Comparison of ENCODE assay signal across 14 mouse cellular contexts in genomic region chr5:114552507-114553208, GRCm38 (mm10). TPM values are rescaled to one million over a fixed set of nuclear protein-coding genes. Genes with fewer than 3 reads are reported as not detected.
A peak's percentile ranks its signal among the peaks of the same experiment; 100 is the strongest.
DNase-seq lines count a peak whose midpoint lies in the region; ATAC-seq and TF ChIP-seq lines count a peak whose summit lies in the region.
"Had no signal": no experiment of that assay in that cellular context is flagged by ENCODE, and none has a peak within 500 bp of the region (broad histone marks: within the 10 kb centered on the region; RNA-seq: fewer than 3 reads in every experiment).

No protein-coding gene starts in this region.

- no peak overlapping the region for H3K9ac ChIP-seq in intestine, embryonic 16.5 days (ENCODE audit: low read depth, low read length)
- no peak overlapping the region for H3K9ac ChIP-seq in intestine, embryonic 15.5 days
- no peak overlapping the region for H3K9ac ChIP-seq in liver, postnatal 0 days (replicated peaks)
- H3K9ac ChIP-seq in hindbrain, embryonic 13.5 days, result no peak overlapping the region
- H3K9ac ChIP-seq: liver, embryonic 14.5 days had no signal

- TF ChIP-seq POLR2A in kidney, adult 2 months (IDR thresholded peaks at IDR 0.05; ENCODE audit: low read depth, low read length), result no peak

- H3K4me1 ChIP-seq in intestine, embryonic 16.5 days (ENCODE audit: control insufficient read depth, insufficient read depth, low read length), result peaks cover 33% of the 10 kb centered on the region
- H3K4me1 ChIP-seq in intestine, embryonic 15.5 days (replicated peaks), result peaks cover 39% of the 10 kb centered on the region
- peaks cover 21% of the 10 kb centered on the region for H3K4me1 ChIP-seq in liver, postnatal 0 days (ENCODE audit: insufficient read depth)
- peaks cover 25% of the 10 kb centered on the region for H3K4me1 ChIP-seq in hindbrain, embryonic 13.5 days (replicated peaks)
- H3K4me1 ChIP-seq in kidney, adult 2 months (ENCODE audit: control insufficient read depth, insufficient read depth, low read length), result no peaks in the 10 kb centered on the region

- no peak overlapping the region for H3K4me2 ChIP-seq in intestine, embryonic 16.5 days (ENCODE audit: low read depth, low read length)
- no peak overlapping the region for H3K4me2 ChIP-seq in intestine, embryonic 15.5 days (replicated peaks)
- no peak overlapping the region for H3K4me2 ChIP-seq in liver, postnatal 0 days (ENCODE audit: low read depth, low read length)
- 0 out of 2 replicates have a peak overlapping the region, but pooled peaks have one; percentile 15 for H3K4me2 ChIP-seq in hindbrain, embryonic 13.5 days

- DNase-seq in liver, postnatal 0 days, result no peak
- DNase-seq in liver, result no peak
- DNase-seq in brain, adult 2 months (ENCODE audit: low read depth, low spot score), result peak; percentile 85
- DNase-seq in kidney, adult 2 months, result no peak
- DNase-seq: adrenal gland, postnatal 14 days; cerebellum, adult 18-20 months; gastrocnemius, postnatal 10 days; heart, adult 2 months; lung, postnatal 14 days; right cerebral cortex, postnatal 25 days had no signal

- TF ChIP-seq EP300 in liver, postnatal 0 days (IDR thresholded peaks at IDR 0.05; ENCODE audit: low read depth), result no peak

- 51% methylated on average over 13 of the region's 13 CpGs for WGBS in intestine, embryonic 16.5 days
- 49% methylated on average over 13 of the region's 13 CpGs for WGBS in intestine, embryonic 15.5 days
- 42% methylated on average over 13 of the region's 13 CpGs for WGBS in liver, postnatal 0 days (ENCODE audit: insufficient replicate concordance)
- WGBS in hindbrain, embryonic 13.5 days, result 59% methylated on average over 13 of the region's 13 CpGs
- 62% methylated on average over 13 of the region's 13 CpGs for WGBS in kidney, adult 2 months

- no peak for ATAC-seq in intestine, embryonic 16.5 days
- ATAC-seq in intestine, embryonic 15.5 days, result no peak
- ATAC-seq in liver, postnatal 0 days, result peak; percentile 58
- ATAC-seq in hindbrain, embryonic 13.5 days (ENCODE audit: low FRiP score), result 0 out of 2 replicates have a peak, but pooled peaks have one; percentile 25

- no peak for TF ChIP-seq CTCF in liver, postnatal 0 days (IDR thresholded peaks at IDR 0.05; ENCODE audit: low read depth)
- no peak for TF ChIP-seq CTCF in kidney, adult 2 months (conservative IDR thresholded peaks at IDR 0.05; ENCODE audit: insufficient read depth, insufficient read length, low read depth, low read length)

- H3K36me3 ChIP-seq in intestine, embryonic 16.5 days (ENCODE audit: control insufficient read depth, insufficient read depth, low read length), result no peaks in the 10 kb centered on the region
- no peaks in the 10 kb centered on the region for H3K36me3 ChIP-seq in intestine, embryonic 15.5 days
- H3K36me3 ChIP-seq in liver, postnatal 0 days (replicated peaks; ENCODE audit: insufficient read depth, low read length), result no peaks in the 10 kb centered on the region
- no peaks in the 10 kb centered on the region for H3K36me3 ChIP-seq in hindbrain, embryonic 13.5 days
- H3K36me3 ChIP-seq in kidney, adult 2 months (ENCODE audit: control insufficient read depth, insufficient read depth, low read length), result no peaks in the 10 kb centered on the region

- H3K9me3 ChIP-seq in intestine, embryonic 16.5 days (ENCODE audit: control insufficient read depth, low read length), result peaks cover 4% of the 10 kb centered on the region; the same call in 1 of the 2 replicates
- H3K9me3 ChIP-seq in intestine, embryonic 15.5 days, result no peaks in the 10 kb centered on the region
- 0 out of 2 replicates have a peak, but pooled peaks cover 2% of the 10 kb centered on the region for H3K9me3 ChIP-seq in liver, postnatal 0 days (ENCODE audit: low read length)
- no peaks in the 10 kb centered on the region for H3K9me3 ChIP-seq in hindbrain, embryonic 13.5 days

- no peak overlapping the region for H3K4me3 ChIP-seq in intestine, embryonic 16.5 days (ENCODE audit: low read length)
- H3K4me3 ChIP-seq in intestine, embryonic 15.5 days (replicated peaks), result no peak overlapping the region
- no peak overlapping the region for H3K4me3 ChIP-seq in liver, postnatal 0 days (ENCODE audit: low read depth, low read length)
- no peak overlapping the region for H3K4me3 ChIP-seq in hindbrain, embryonic 13.5 days
- H3K4me3 ChIP-seq in kidney, adult 2 months (ENCODE audit: insufficient read depth, low read depth, low read length), result no peak overlapping the region
- H3K4me3 ChIP-seq: heart, adult 2 months had no signal

- H3K27me3 ChIP-seq in intestine, embryonic 16.5 days (replicated peaks; ENCODE audit: control insufficient read depth, insufficient read depth, low read length), result no peaks in the 10 kb centered on the region
- no peaks in the 10 kb centered on the region for H3K27me3 ChIP-seq in intestine, embryonic 15.5 days (replicated peaks)
- H3K27me3 ChIP-seq in liver, postnatal 0 days (ENCODE audit: insufficient read depth, low read length), result no peaks in the 10 kb centered on the region
- H3K27me3 ChIP-seq in hindbrain, embryonic 13.5 days, result 0 out of 2 replicates have a peak, but pooled peaks cover 2% of the 10 kb centered on the region
- no peaks in the 10 kb centered on the region for H3K27me3 ChIP-seq in kidney, adult 2 months (replicated peaks; ENCODE audit: control insufficient read depth, insufficient read depth, low read length)

- H3K27ac ChIP-seq in intestine, embryonic 16.5 days (ENCODE audit: low read length), result peak overlapping the region; percentile 11; the same call in 1 of the 2 replicates
- no peak overlapping the region for H3K27ac ChIP-seq in intestine, embryonic 15.5 days
- no peak overlapping the region; the same call in 1 of the 2 replicates for H3K27ac ChIP-seq in liver, postnatal 0 days (ENCODE audit: low read depth)
- peak overlapping the region; percentile 65 for H3K27ac ChIP-seq in hindbrain, embryonic 13.5 days
- H3K27ac ChIP-seq in kidney, adult 2 months (ENCODE audit: insufficient read depth, low read depth, low read length), result no peak overlapping the region
- H3K27ac ChIP-seq: heart, adult 2 months; liver, embryonic 14.5 days had no signal

RNA-seq across cellular contexts. Expression of gene Fam222a, which starts 15.2 kb away (rescaled TPM):
- 3.9 and 5.8 TPM in 2 replicates for polyA plus RNA-seq in intestine, embryonic 16.5 days (2015; fragmentation: Nextera tagmentation; extraction: Ambion mirVana)
- polyA plus RNA-seq in intestine, embryonic 15.5 days (2015; fragmentation: Nextera tagmentation; extraction: Ambion mirVana), result 5.1 and 6.2 TPM in 2 replicates
- 0.80 and 1.8 TPM in 2 replicates for polyA plus RNA-seq in liver, postnatal 0 days (2015; fragmentation: Nextera tagmentation; extraction: Ambion mirVana)
- polyA plus RNA-seq in hindbrain, embryonic 13.5 days (2015; fragmentation: Nextera tagmentation; extraction: Ambion mirVana), result 5.8 and 6.4 TPM in 2 replicates
- 4.9 and 5.5 TPM in 2 replicates for polyA plus RNA-seq in kidney, adult 2 months (2012; rRNA removed)

Comparison
In these comparisons a context has a peak if more than half of its experiments do, and no peak if none do; other contexts are left out.
1. H3K27ac ChIP-seq: peak in intestine, embryonic 16.5 days (single experiment) and hindbrain, embryonic 13.5 days (single experiment); none in intestine, embryonic 15.5 days (single experiment), liver, postnatal 0 days (single experiment) and kidney, adult 2 months (single experiment).
2. ATAC-seq: peak in liver, postnatal 0 days (single experiment) and hindbrain, embryonic 13.5 days (single experiment); none in intestine, embryonic 16.5 days (single experiment) and intestine, embryonic 15.5 days (single experiment).